Mouse (Mus musculus): ENCODE data around the gene Nectin2. TPM values are rescaled to one million over a fixed set of nuclear protein-coding genes. Genes with fewer than 3 reads are reported as not detected.

Nectin2 gene
- polyA plus RNA-seq, 1 experiment from 2014 or later = 93.1 TPM

DNA sequence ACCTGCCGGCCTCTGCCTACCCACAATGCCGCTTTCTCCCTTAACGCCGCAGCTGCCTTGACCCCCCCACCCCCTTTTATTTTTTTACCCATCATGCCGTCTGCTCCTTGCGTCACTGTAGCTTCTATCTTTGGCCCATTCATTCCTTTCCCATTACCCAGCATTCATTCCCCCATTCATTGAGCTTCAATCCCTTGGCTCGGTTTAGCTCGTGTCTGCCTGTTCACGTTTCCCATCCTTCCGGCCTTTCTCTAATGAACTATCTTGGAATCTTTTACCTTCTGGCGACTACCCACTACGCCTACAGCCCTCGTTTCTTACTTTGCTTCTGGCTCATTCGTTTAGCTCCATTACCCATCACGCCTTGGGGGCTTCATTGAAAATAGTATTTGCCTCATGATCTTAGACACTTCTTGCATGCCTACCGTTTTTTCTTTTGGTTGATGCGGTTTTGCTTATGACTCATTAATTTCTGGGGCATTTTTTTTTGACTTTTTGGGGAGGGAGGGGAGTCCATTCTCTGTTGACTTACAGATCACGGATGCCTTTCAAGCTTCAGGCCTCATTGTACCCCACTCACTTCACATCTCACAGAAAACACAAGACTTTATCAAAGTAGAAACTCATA lies 34.1 kb downstream of the Nectin2 start:
- Histone ChIP-seq H3K4me3 (ENCODE audit: low read depth, low read length) (peak overlapping the region; percentile 34), H3K9ac (ENCODE audit: low read depth, low read length) (peak overlapping the region; percentile 18), H3K27ac (ENCODE audit: low read depth, low read length) (peak overlapping the region; percentile 80), H3K27me3 (replicated peaks; ENCODE audit: control insufficient read depth, insufficient read depth, low read length) (no peaks in the 10 kb centered on the region), H3K36me3 (ENCODE audit: control insufficient read depth, insufficient read depth) (peaks cover 43% of the 10 kb centered on the region), H3K4me1 (replicated peaks; ENCODE audit: control insufficient read depth, insufficient read depth, low read length) (no peaks in the 10 kb centered on the region; the same call in 1 of the 2 replicates), H3K9me3 (ENCODE audit: control insufficient read depth) (no peaks in the 10 kb centered on the region), H3K4me2 (replicated peaks; ENCODE audit: low read depth) (peak overlapping the region; percentile 61)
- WGBS = 5% methylated on average over 18 of the region's 18 CpGs
- no peak for TF ChIP-seq CTCF (IDR thresholded peaks at IDR 0.05; ENCODE audit: low read depth)
- peak; percentile 44; the same call in 1 of the 2 replicates for ATAC-seq

DNA sequence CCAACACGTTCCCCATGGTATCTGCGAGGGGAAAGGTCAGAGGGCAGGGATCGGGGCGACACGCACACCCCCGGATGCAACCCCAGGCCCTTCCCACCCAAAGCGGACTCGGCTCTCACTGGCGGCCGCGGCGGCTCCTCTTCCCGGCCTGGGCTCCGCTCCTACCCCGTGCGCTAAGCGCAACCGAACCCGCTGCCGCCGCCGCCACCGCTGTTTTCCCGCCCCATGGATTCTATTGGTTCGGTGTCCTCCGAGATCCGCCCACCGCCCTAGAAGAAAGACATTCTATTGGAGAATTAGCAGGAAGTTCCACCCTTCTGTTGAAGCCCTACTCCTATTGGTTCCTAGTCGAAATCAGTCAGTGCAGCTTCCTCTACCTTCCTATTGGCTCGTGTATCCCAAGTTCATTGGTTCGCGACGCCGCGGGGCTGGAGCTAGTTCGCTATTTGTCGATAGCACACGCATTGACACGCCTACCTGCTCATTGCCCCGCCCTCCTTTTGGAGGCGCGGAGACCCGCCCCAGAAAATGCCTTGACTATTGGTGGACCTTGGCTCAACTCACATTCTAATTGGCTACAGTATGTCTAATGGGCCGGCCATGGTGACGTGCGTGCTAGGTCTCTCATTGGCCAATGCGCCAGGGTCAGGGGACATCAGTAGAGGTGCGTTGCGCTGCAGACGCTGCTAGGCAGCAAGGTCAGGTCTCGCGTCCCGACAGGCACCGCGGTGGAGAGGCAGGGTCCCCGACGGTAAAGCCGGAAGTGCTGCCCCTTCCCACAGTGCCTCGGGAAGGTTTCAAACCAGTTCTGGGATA lies 34.8 kb downstream of the Nectin2 start, which contains the start of gene Tomm40:
TSS of gene Tomm40 (minus strand) at position 200 of the 816 bp plus-strand sequence.
- H3K36me3 ChIP-seq (ENCODE audit: control insufficient read depth, insufficient read depth) = peaks cover 47% of the 10 kb centered on the region
- no peaks in the 10 kb centered on the region; the same call in 1 of the 2 replicates for H3K4me1 ChIP-seq (replicated peaks; ENCODE audit: control insufficient read depth, insufficient read depth, low read length)
- H3K4me2 ChIP-seq (replicated peaks; ENCODE audit: low read depth) = peak within 1 kb of the TSS; percentile 75
- ATAC-seq = peak; percentile 99
- no peaks in the 10 kb centered on the region for H3K27me3 ChIP-seq (replicated peaks; ENCODE audit: control insufficient read depth, insufficient read depth, low read length)
- peak within 1 kb of the TSS; percentile 70 for H3K9ac ChIP-seq (ENCODE audit: low read depth, low read length)
- TF ChIP-seq CTCF (IDR thresholded peaks at IDR 0.05; ENCODE audit: low read depth) = no peak
- peak within 1 kb of the TSS; percentile 80 for H3K27ac ChIP-seq (ENCODE audit: low read depth, low read length)
- WGBS = under 1% methylated on average over 48 of the region's 59 CpGs
- peak within 1 kb of the TSS; percentile 80 for H3K4me3 ChIP-seq (ENCODE audit: low read depth, low read length)
- H3K9me3 ChIP-seq (ENCODE audit: control insufficient read depth) = no peaks in the 10 kb centered on the region

DNA sequence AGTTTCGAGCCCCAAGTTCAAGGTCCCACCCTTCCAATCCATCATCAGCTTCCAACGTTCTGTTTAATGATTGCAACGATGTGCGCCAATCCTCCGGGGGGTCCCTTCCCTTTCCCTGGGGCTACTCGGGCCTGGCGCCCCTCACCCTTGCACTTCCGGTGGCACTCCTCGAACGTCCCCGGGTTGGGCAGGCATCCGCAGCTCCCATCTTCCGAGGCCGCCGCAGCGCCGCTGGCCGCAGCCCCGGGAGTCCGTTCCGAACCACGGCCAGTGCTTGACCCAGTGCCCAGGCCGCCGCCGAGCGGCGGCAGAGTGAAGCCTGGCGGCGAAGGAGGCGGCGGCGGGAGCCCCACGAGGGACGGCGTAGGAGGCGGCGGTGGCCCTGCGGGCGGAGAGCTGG lies 35.4 kb downstream of the Nectin2 start:
- H3K4me2 ChIP-seq (replicated peaks; ENCODE audit: low read depth) = peak overlapping the region; percentile 75
- peaks cover 47% of the 10 kb centered on the region for H3K36me3 ChIP-seq (ENCODE audit: control insufficient read depth, insufficient read depth)
- peak overlapping the region; percentile 80 for H3K4me3 ChIP-seq (ENCODE audit: low read depth, low read length)
- H3K27ac ChIP-seq (ENCODE audit: low read depth, low read length) = peak overlapping the region; percentile 29
- H3K4me1 ChIP-seq (replicated peaks; ENCODE audit: control insufficient read depth, insufficient read depth, low read length) = no peaks in the 10 kb centered on the region; the same call in 1 of the 2 replicates
- ATAC-seq = peak; percentile 0; the same call in 1 of the 2 replicates
- WGBS = 0% methylated on average over 39 of the region's 39 CpGs
- H3K9me3 ChIP-seq (ENCODE audit: control insufficient read depth) = no peaks in the 10 kb centered on the region
- no peak for TF ChIP-seq CTCF (IDR thresholded peaks at IDR 0.05; ENCODE audit: low read depth)
- peak overlapping the region; percentile 70 for H3K9ac ChIP-seq (ENCODE audit: low read depth, low read length)
- H3K27me3 ChIP-seq (replicated peaks; ENCODE audit: control insufficient read depth, insufficient read depth, low read length) = no peaks in the 10 kb centered on the region

DNA sequence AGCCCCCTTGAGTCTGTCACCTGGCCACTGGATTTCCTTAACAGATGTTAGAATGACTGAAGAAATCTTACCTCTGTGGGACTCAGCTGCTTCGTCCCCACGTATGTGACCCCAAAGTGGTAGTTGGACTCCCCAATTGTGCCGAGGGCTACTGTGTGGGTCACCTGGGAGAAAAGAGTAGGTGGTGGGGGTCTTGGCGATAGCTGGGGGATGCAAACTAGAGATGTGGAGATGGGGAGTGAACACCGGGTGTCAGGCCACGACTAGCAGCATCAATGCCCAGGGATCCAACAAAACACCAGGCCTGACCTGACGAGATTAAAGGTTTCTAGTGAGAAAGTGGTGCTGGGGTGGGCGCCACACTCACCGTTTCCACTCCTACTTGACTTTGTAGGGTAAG lies 36.7 kb downstream of the Nectin2 start:
- 89% methylated on average over 9 of the region's 9 CpGs for WGBS
- no peak for ATAC-seq
- H3K27ac ChIP-seq (ENCODE audit: low read depth, low read length) = no peak overlapping the region

DNA sequence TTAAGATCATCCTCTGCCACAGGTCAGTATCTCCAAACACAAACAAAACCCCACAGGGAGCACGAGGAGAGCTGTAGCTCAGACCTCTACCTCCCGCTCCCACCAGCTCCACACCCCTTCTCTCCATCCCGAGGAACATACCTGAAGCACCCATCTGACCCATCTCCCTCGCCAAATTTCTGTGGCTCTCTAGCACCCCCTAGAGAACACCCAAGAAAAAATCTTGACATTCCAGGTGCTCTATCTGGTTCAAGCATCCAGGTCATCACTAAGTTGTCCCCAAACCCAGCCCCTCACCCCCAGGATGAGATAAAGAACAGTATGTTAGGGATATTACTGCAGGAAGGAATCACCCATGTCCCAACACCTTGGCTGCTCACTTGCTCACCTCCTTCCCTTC lies 37.1 kb downstream of the Nectin2 start:
- peak; percentile 73 for TF ChIP-seq CTCF (IDR thresholded peaks at IDR 0.05; ENCODE audit: low read depth)
- Histone ChIP-seq H3K9ac (ENCODE audit: low read depth, low read length) (no peak overlapping the region), H3K4me1 (replicated peaks; ENCODE audit: control insufficient read depth, insufficient read depth, low read length) (no peaks in the 10 kb centered on the region; the same call in 1 of the 2 replicates), H3K27me3 (replicated peaks; ENCODE audit: control insufficient read depth, insufficient read depth, low read length) (no peaks in the 10 kb centered on the region), H3K9me3 (ENCODE audit: control insufficient read depth) (no peaks in the 10 kb centered on the region), H3K27ac (ENCODE audit: low read depth, low read length) (no peak overlapping the region), H3K4me3 (ENCODE audit: low read depth, low read length) (no peak overlapping the region), H3K4me2 (replicated peaks; ENCODE audit: low read depth) (no peak overlapping the region), H3K36me3 (ENCODE audit: control insufficient read depth, insufficient read depth) (peaks cover 50% of the 10 kb centered on the region)
- 34% methylated on average over 4 of the region's 4 CpGs for WGBS
- no peak for ATAC-seq

More for the DNA sequence above, 36.7 kb downstream of the Nectin2 start:
- H3K9me3 ChIP-seq (ENCODE audit: control insufficient read depth) = no peaks in the 10 kb centered on the region
- no peaks in the 10 kb centered on the region; the same call in 1 of the 2 replicates for H3K4me1 ChIP-seq (replicated peaks; ENCODE audit: control insufficient read depth, insufficient read depth, low read length)
- peaks cover 49% of the 10 kb centered on the region for H3K36me3 ChIP-seq (ENCODE audit: control insufficient read depth, insufficient read depth)
- no peaks in the 10 kb centered on the region for H3K27me3 ChIP-seq (replicated peaks; ENCODE audit: control insufficient read depth, insufficient read depth, low read length)
- no peak for TF ChIP-seq CTCF (IDR thresholded peaks at IDR 0.05; ENCODE audit: low read depth)
- no peak overlapping the region for H3K9ac ChIP-seq (ENCODE audit: low read depth, low read length)
- H3K4me2 ChIP-seq (replicated peaks; ENCODE audit: low read depth) = no peak overlapping the region
- H3K4me3 ChIP-seq (ENCODE audit: low read depth, low read length) = no peak overlapping the region

DNA sequence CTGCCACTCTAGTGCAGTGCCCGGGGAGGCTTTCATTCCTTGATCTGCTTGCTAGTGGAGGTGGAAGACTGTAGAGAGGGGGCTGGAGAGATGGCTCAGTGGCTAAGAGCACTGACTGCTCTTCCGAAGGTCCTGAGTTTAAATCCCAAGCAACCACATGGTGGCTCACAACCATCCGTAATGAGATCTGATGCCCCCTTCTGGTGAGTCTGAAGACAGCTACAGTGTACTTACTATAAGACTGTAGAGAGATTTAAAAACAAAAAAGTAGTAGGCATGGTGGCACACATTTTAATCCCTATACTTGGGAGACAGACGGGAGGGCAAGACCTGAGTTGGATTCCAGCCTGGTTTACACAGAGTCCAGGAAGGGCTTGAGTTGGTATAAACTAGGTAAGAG lies 37.9 kb downstream of the Nectin2 start:
- no peak for ATAC-seq
- H3K4me1 ChIP-seq (replicated peaks; ENCODE audit: control insufficient read depth, insufficient read depth, low read length) = no peaks in the 10 kb centered on the region; the same call in 1 of the 2 replicates
- 63% methylated on average over 4 of the region's 4 CpGs for WGBS
- H3K9me3 ChIP-seq (ENCODE audit: control insufficient read depth) = no peaks in the 10 kb centered on the region
- H3K36me3 ChIP-seq (ENCODE audit: control insufficient read depth, insufficient read depth) = peaks cover 50% of the 10 kb centered on the region
- TF ChIP-seq CTCF (IDR thresholded peaks at IDR 0.05; ENCODE audit: low read depth) = peak; percentile 71
- no peak overlapping the region for H3K4me3 ChIP-seq (ENCODE audit: low read depth, low read length)
- no peak overlapping the region for H3K9ac ChIP-seq (ENCODE audit: low read depth, low read length)
- H3K27ac ChIP-seq (ENCODE audit: low read depth, low read length) = no peak overlapping the region
- H3K27me3 ChIP-seq (replicated peaks; ENCODE audit: control insufficient read depth, insufficient read depth, low read length) = no peaks in the 10 kb centered on the region
- H3K4me2 ChIP-seq (replicated peaks; ENCODE audit: low read depth) = no peak overlapping the region

All from intestine, postnatal 0 days (tissue).